Mouse (Mus musculus): Measurements from ENCODE around the gene Fam120a. TPM values are rescaled to one million over a fixed set of nuclear protein-coding genes. Genes with fewer than 3 reads are reported as not detected.

Gene Fam120a
- polyA plus RNA-seq, 1 experiment from 2014 or later: 24.6 TPM

DNA sequence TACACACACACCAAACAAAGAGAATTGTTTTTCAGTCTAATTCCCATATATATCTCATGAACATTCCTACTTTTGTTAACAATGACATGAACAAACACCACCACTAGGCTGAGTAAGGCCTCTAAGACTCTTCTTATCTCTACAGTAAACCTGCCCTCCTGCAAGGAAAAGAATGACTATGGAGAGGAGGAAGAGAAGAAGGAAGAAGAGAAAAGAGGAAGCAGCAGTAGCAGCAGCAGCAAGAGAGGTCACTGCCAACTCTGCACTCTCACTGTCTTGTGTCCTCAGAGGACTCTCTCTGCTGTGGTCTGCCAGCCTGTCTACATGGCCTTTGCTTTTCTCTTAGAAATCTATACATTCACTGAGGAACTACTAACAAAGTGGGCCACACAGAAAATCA lies 36.1 kb downstream of the Fam120a start:
- Histone ChIP-seq H3K4me1 (no peaks in the 10 kb centered on the region), H3K4me3 (no peak overlapping the region), H3K4me2 (no peak overlapping the region), H3K9ac (no peak overlapping the region), H3K9me3 (no peaks in the 10 kb centered on the region), H3K27ac (no peak overlapping the region), H3K27me3 (no peaks in the 10 kb centered on the region), H3K36me3 (peaks cover 67% of the 10 kb centered on the region)
- ATAC-seq (ENCODE audit: insufficient number of reproducible peaks, low FRiP score, low TSS enrichment, low read depth): no peak

DNA sequence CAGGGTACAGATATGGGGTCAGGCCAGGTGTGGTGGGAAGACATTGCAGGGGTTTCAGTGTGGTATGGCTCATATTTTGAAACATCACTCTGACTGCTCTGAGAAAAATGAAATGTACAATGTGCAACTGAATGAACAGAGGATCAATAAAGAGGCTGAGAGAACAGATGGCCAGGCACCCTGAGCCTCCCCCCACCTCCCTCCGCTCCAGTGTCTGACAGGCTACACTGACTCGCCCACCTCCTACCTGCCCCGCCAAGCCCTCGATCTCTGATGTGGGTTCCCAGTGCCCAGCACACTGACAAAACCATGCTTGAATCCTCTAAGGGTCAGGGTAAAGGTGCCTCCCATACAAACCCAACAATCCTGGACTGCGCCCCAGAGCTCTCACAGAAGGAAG lies 36.6 kb downstream of the Fam120a start:
- Histone ChIP-seq H3K4me2 (no peak overlapping the region), H3K27me3 (no peaks in the 10 kb centered on the region), H3K9ac (no peak overlapping the region), H3K4me1 (no peaks in the 10 kb centered on the region), H3K36me3 (peaks cover 72% of the 10 kb centered on the region), H3K27ac (no peak overlapping the region), H3K9me3 (no peaks in the 10 kb centered on the region), H3K4me3 (no peak overlapping the region)
- no peak for ATAC-seq (ENCODE audit: insufficient number of reproducible peaks, low FRiP score, low TSS enrichment, low read depth)
- 92% methylated on average over 5 of the region's 5 CpGs for WGBS

DNA sequence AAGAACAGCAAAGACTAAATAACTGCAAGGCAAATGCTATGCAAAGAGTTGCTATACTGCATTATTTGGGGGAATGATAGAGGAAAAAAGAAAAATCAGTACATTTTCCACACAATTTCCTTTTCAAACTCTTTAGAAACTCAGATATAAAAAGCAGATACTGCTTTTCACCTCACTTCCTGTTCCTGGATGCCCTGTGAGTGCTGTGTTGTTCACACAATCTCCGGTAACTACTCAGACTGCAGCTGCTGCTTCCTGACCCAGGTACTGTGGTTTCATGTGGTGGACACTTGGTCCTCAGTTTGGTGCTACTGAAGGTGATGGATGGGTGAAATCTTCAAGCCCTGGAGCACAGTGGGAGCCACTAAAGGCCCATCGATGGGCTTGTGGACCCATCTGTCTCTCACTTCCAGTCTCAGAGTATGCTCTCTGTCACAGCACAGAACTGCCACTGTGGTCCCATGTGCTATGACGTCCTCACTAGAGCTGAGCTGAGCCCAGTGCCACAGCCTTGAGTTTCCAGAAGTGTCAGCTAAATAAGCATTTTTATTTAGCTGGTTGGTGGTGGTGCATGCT lies 38.2 kb downstream of the Fam120a start:
- Histone ChIP-seq H3K4me2 (no peak overlapping the region), H3K4me1 (no peaks in the 10 kb centered on the region), H3K27ac (no peak overlapping the region), H3K9me3 (no peaks in the 10 kb centered on the region), H3K27me3 (no peaks in the 10 kb centered on the region), H3K4me3 (no peak overlapping the region), H3K9ac (no peak overlapping the region), H3K36me3 (peaks cover 72% of the 10 kb centered on the region)
- no peak for ATAC-seq (ENCODE audit: insufficient number of reproducible peaks, low FRiP score, low TSS enrichment, low read depth)
- 83% methylated on average over 3 of the region's 3 CpGs for WGBS

DNA sequence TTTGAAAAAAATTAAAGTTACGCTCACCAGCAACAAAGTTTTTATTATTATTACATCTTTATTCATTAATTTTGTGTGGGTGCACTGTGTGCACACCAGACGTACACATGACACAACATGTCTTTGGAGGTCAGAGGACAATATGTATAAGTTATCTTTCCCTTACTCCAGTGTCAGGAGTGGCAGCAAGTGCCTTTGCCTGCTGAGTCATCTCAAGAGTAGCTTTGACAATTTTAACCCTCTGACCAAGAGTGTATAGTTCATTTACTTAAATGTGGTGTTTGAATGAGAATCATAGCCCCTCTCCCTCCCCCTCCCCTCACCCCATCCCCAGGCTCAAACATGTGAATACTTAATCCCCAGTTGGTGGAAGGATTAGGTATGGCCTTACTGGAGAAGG lies 40.2 kb downstream of the Fam120a start:
- H3K9ac ChIP-seq: no peak overlapping the region
- no peaks in the 10 kb centered on the region for H3K4me1 ChIP-seq
- H3K9me3 ChIP-seq: no peaks in the 10 kb centered on the region
- no peak overlapping the region for H3K4me3 ChIP-seq
- ATAC-seq (ENCODE audit: insufficient number of reproducible peaks, low FRiP score, low TSS enrichment, low read depth): no peak
- H3K4me2 ChIP-seq: no peak overlapping the region
- H3K27me3 ChIP-seq: no peaks in the 10 kb centered on the region
- H3K36me3 ChIP-seq: peaks cover 60% of the 10 kb centered on the region
- 93% methylated on average over 2 of the region's 2 CpGs for WGBS
- no peak overlapping the region for H3K27ac ChIP-seq

DNA sequence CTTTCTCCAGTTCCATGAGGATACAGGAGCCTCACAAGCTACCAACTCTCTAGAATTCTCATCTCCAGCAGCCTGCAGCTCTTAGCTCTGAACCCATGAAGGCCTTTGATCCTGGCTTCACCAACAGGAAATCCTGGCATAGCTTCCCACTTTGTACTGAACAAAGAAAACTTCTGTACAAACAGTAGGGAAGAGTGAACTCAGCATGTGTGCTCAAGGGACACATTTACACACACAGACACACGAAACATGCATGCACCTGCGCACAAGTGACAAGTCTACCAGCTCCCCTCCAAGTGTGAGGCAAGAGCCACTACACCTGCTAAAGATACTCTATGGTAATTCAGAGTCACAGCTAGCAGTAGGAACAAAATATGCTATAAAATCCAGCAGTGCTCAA lies 45.1 kb downstream of the Fam120a start:
- no peak for ATAC-seq (ENCODE audit: insufficient number of reproducible peaks, low FRiP score, low TSS enrichment, low read depth)
- 80% methylated on average over 2 of the region's 2 CpGs for WGBS
- H3K9ac ChIP-seq: no peak overlapping the region

DNA sequence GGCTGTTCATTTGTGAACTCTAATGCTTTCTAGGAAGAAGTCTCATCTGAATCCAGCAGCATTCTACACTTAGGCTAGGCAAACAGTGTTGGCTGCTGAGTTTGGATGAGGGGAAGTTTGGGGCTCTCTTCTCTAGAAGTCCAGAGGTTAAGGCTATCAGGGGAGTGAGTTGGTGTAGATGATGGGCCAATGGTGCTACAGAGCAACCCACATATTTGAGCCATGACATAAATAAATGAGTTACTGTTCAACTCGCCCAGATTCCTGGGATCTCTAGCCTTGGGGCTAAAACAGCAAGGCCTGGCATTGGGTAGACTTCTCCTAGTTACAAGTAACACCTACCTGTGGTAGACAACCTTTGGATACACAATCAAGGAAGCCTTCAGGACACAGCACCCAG lies 46.6 kb downstream of the Fam120a start:
- Histone ChIP-seq H3K9ac (no peak overlapping the region), H3K4me3 (no peak overlapping the region), H3K4me1 (no peaks in the 10 kb centered on the region), H3K4me2 (no peak overlapping the region), H3K9me3 (no peaks in the 10 kb centered on the region), H3K27ac (no peak overlapping the region), H3K36me3 (peaks cover 56% of the 10 kb centered on the region), H3K27me3 (no peaks in the 10 kb centered on the region)
- WGBS: 71% methylated on average over 1 of the region's 1 CpGs
- no peak for ATAC-seq (ENCODE audit: insufficient number of reproducible peaks, low FRiP score, low TSS enrichment, low read depth)

More for the DNA sequence above, 45.1 kb downstream of the Fam120a start:
- Histone ChIP-seq H3K9me3 (no peaks in the 10 kb centered on the region), H3K27me3 (no peaks in the 10 kb centered on the region), H3K4me2 (no peak overlapping the region), H3K27ac (no peak overlapping the region; the same call in 1 of the 2 replicates), H3K4me3 (no peak overlapping the region), H3K36me3 (peaks cover 51% of the 10 kb centered on the region), H3K4me1 (no peaks in the 10 kb centered on the region)

DNA sequence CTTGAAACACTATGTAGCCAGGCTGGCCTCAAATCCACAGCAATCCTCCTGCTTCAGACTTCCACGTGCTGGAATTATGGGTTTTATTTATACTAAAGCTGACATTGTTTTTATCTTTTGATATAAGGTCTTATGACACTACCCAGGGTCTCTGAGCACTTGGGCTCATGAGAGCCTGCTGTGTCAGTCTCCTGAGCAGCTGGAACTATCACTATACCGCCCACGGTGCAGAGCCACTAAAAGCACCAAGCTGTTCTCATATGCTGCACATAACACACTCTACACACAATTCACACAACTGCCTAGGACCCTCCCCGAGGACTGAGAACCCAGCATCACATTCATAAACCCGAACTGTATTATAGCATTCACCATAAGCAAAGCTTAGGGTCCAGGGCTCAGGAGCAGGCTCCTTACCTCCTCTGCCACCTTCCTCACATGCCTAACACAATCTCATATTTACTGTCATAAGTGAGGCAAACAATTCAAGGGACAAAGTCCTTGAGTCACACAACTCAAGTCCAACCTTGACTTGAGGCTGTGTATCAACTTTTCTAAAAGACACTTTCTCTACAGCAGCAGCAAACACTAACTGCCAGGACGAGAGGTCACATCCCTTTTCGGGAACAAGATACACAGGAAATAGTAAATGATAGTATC lies 47.9 kb downstream of the Fam120a start:
- Histone ChIP-seq H3K4me1 (no peaks in the 10 kb centered on the region), H3K4me3 (no peak overlapping the region), H3K4me2 (no peak overlapping the region), H3K36me3 (peaks cover 68% of the 10 kb centered on the region), H3K9me3 (no peaks in the 10 kb centered on the region), H3K27me3 (no peaks in the 10 kb centered on the region), H3K9ac (no peak overlapping the region), H3K27ac (no peak overlapping the region)
- no peak for ATAC-seq (ENCODE audit: insufficient number of reproducible peaks, low FRiP score, low TSS enrichment, low read depth)
- WGBS: 83% methylated on average over 7 of the region's 7 CpGs

DNA sequence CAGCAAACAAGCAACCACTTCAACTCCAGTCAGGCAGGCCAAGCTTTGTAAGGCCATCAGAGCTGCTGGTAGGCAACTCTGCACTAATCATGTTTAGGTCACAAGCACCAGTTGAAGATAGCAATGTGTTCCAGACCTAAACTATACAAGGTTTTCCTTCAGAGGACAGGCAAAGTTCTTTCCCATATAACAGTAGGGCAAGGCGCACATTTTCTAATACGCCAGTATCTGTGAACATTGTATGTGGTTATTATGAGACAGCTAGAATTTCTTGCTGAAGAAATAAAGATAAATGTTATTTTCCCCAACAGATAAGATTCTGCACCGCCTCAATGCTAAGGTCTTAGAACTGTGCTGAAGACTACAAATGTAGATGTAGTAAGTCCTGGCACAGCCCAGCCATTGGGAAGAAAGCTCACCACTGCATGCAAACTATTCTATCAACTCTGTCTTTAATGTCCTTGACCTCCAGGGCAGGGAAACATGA lies 50.7 kb downstream of the Fam120a start:
- Histone ChIP-seq H3K4me2 (no peak overlapping the region), H3K27ac (no peak overlapping the region), H3K9me3 (no peaks in the 10 kb centered on the region), H3K4me1 (no peaks in the 10 kb centered on the region), H3K9ac (no peak overlapping the region), H3K27me3 (no peaks in the 10 kb centered on the region), H3K36me3 (peaks cover 76% of the 10 kb centered on the region), H3K4me3 (no peak overlapping the region)
- no peak for ATAC-seq (ENCODE audit: insufficient number of reproducible peaks, low FRiP score, low TSS enrichment, low read depth)
- WGBS: 97% methylated on average over 3 of the region's 3 CpGs

DNA sequence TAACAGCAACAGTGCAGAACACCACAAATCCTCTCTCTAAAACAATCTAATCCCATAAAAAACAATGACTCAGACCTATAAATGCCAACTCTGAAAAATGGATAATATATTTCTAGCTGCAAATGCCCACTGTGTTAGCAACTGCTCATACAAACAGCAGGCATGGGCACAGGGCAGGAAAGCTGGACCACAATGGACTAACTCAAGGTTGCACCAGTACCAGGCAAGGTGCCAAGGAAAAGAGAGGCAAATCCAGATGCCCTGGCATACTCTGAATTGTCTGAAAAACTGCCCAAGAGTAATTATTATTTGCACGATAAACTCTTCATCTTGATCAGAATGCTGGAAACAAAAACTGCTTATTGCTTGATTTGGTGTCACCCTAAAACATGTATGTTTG lies 54.1 kb downstream of the Fam120a start:
- Histone ChIP-seq H3K9ac (no peak overlapping the region), H3K9me3 (no peaks in the 10 kb centered on the region), H3K36me3 (peaks cover 66% of the 10 kb centered on the region), H3K4me1 (no peaks in the 10 kb centered on the region), H3K27me3 (no peaks in the 10 kb centered on the region), H3K4me3 (no peak overlapping the region), H3K27ac (no peak overlapping the region), H3K4me2 (no peak overlapping the region)
- no peak for ATAC-seq (ENCODE audit: insufficient number of reproducible peaks, low FRiP score, low TSS enrichment, low read depth)
- WGBS: 76% methylated on average over 1 of the region's 1 CpGs

DNA sequence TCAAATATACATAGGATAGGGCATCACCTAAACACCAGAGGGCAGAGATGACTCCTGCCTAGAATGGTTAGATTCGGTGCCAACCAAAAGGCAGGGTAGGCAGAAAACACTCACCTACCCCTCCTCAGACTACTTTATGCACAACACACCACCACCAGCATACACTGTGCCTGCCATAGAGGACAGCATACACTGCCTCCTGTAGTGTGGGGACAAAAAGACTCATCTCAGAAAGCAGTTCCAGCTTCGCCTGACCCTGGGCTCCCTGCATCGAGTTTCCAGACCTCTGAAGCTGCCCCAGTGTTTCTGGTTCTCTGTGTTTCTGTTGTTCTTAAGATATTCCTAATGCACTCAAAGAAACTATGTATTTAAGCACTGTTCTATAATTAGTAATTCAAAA lies 54.7 kb downstream of the Fam120a start:
- Histone ChIP-seq H3K36me3 (peaks cover 71% of the 10 kb centered on the region), H3K9ac (no peak overlapping the region), H3K27me3 (no peaks in the 10 kb centered on the region), H3K4me3 (no peak overlapping the region), H3K27ac (no peak overlapping the region), H3K4me1 (no peaks in the 10 kb centered on the region), H3K4me2 (no peak overlapping the region), H3K9me3 (no peaks in the 10 kb centered on the region)
- WGBS: 83% methylated on average over 3 of the region's 3 CpGs
- ATAC-seq (ENCODE audit: insufficient number of reproducible peaks, low FRiP score, low TSS enrichment, low read depth): no peak

DNA sequence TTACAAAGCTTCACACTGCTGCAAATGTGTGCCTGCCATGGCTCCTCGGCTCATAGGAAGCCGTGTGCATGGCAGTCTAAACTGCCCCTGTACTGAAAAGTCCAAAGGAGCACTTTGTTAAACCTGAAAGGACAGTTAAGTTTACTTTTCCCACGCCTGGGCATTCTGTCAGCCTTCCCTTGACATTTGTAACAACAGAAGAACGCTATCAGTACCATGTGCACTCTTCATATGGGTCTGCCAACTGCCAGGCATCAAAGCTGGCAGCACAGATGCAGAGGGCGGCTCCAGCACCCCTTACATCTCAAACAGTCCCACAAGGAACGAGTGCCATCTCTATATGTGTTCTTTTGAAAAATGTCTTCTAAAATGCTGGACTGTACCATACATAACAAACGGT lies 56.4 kb downstream of the Fam120a start:
- Histone ChIP-seq H3K27me3 (no peaks in the 10 kb centered on the region), H3K27ac (no peak overlapping the region), H3K4me2 (no peak overlapping the region), H3K4me3 (no peak overlapping the region), H3K9me3 (no peaks in the 10 kb centered on the region), H3K9ac (no peak overlapping the region), H3K36me3 (peaks cover 69% of the 10 kb centered on the region), H3K4me1 (no peaks in the 10 kb centered on the region)
- 87% methylated on average over 7 of the region's 7 CpGs for WGBS
- ATAC-seq (ENCODE audit: insufficient number of reproducible peaks, low FRiP score, low TSS enrichment, low read depth): no peak

DNA sequence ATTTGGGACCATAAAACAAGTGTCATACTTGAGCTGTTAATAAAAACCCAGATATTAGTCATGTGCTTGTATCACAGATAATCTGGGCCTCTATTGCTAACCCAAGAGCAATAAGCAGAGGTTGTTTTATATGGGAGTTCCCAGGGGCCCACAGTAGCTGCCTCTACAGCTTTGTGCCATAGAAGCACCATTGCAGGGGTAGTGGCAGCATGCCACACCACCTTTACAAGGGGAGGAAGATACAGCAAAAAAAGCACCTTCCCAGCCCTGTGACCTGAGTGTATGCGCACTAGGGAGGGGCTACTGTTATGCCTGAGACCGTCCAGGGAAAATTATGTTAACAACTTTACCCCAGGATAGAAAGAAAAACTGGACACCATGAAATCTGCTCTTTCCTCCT lies 62.4 kb downstream of the Fam120a start:
- H3K9ac ChIP-seq: no peak overlapping the region
- no peak for ATAC-seq (ENCODE audit: insufficient number of reproducible peaks, low FRiP score, low TSS enrichment, low read depth)
- WGBS: 91% methylated on average over 2 of the region's 2 CpGs

More for the DNA sequence above, 62.4 kb downstream of the Fam120a start:
- no peaks in the 10 kb centered on the region for H3K4me1 ChIP-seq
- H3K4me2 ChIP-seq: no peak overlapping the region
- no peaks in the 10 kb centered on the region for H3K27me3 ChIP-seq
- no peak overlapping the region for H3K4me3 ChIP-seq
- no peak overlapping the region for H3K27ac ChIP-seq
- peaks cover 64% of the 10 kb centered on the region for H3K36me3 ChIP-seq
- H3K9me3 ChIP-seq: no peaks in the 10 kb centered on the region
